Mouse (Mus musculus) urinary bladder, postnatal 4 days (tissue): ENCODE measurements around the gene Vps9d1.
"Not testable (repeated sequence)": the region's sequence is repeated elsewhere in the genome, so short reads cannot be mapped to it uniquely, and the experiment has no call there.

Experiments
- DNase-seq, 2 experiments: peaks; one replicate each; pipeline ENCODE4 v3.0.0; 2021 to 2022; ENCODE audit warnings: low spot score in 2 of 2

Gene Vps9d1

GRCm38 (mm10) chr8:123254099-123254885 is at the start of gene Vps9d1, which contains the start of gene Zfp276:
Vps9d1 (minus strand) TSS chr8:123254348.
Zfp276 (plus strand) TSS chr8:123254195.
- DNase-seq, result peak; percentile 86 to 88

- no peak for DNase-seq
These were observed 44.2 kb upstream of the Vps9d1 start for GRCm38 (mm10) chr8:123298301-123298700.

GRCm38 (mm10) chr8:123292785-123293184 is 38.6 kb upstream of the Vps9d1 start:
- DNase-seq, result no peak

GRCm38 (mm10) chr8:123292281-123292680 is 38.1 kb upstream of the Vps9d1 start:
- no peak for DNase-seq

- no peak for DNase-seq
These were observed 37.6 kb upstream of the Vps9d1 start for GRCm38 (mm10) chr8:123291716-123292115.

- no peak for DNase-seq
These were observed 36.5 kb upstream of the Vps9d1 start for GRCm38 (mm10) chr8:123290679-123291078.

GRCm38 (mm10) chr8:123290166-123290565 is 36.0 kb upstream of the Vps9d1 start:
- no peak for DNase-seq

- DNase-seq, result no peak
These were observed 33.2 kb upstream of the Vps9d1 start for GRCm38 (mm10) chr8:123287362-123287761.

GRCm38 (mm10) chr8:123284493-123284892 is 30.3 kb upstream of the Vps9d1 start:
- no peak for DNase-seq

- DNase-seq, result no peak
These were observed 29.8 kb upstream of the Vps9d1 start for GRCm38 (mm10) chr8:123283991-123284390.

GRCm38 (mm10) chr8:123282994-123283393 is 28.8 kb upstream of the Vps9d1 start:
- DNase-seq, result not testable (repeated sequence)

GRCm38 (mm10) chr8:123280302-123281094 is 26.4 kb upstream of the Vps9d1 start:
- no peak for DNase-seq

- DNase-seq, result no peak
These were observed 25.7 kb upstream of the Vps9d1 start for GRCm38 (mm10) chr8:123279828-123280227.

- no peak for DNase-seq
These were observed 24.3 kb upstream of the Vps9d1 start for GRCm38 (mm10) chr8:123278445-123278844.

- no peak for DNase-seq
These were observed 20.9 kb upstream of the Vps9d1 start for GRCm38 (mm10) chr8:123275096-123275495.

GRCm38 (mm10) chr8:123274447-123274846 is 20.3 kb upstream of the Vps9d1 start:
- no peak for DNase-seq

- no peak for DNase-seq
These were observed 17.8 kb upstream of the Vps9d1 start for GRCm38 (mm10) chr8:123271901-123272300.

GRCm38 (mm10) chr8:123271147-123271546 is 17.0 kb upstream of the Vps9d1 start:
- no peak for DNase-seq

GRCm38 (mm10) chr8:123267926-123268656 is 13.9 kb upstream of the Vps9d1 start:
- no peak for DNase-seq

GRCm38 (mm10) chr8:123257593-123257992 is 3.4 kb upstream of the Vps9d1 start:
- not testable (repeated sequence) for DNase-seq

- no peak for DNase-seq
These were observed 3.0 kb upstream of the Vps9d1 start for GRCm38 (mm10) chr8:123257114-123257513.

- no peak for DNase-seq
These were observed 1.0 kb upstream of the Vps9d1 start for GRCm38 (mm10) chr8:123255170-123255569.
